Mouse (Mus musculus): ENCODE data around the gene Golph3. TPM values are rescaled to one million over a fixed set of nuclear protein-coding genes. Genes with fewer than 3 reads are reported as not detected.

Gene Golph3
- polyA plus RNA-seq, 1 experiment = 124 TPM

DNA sequence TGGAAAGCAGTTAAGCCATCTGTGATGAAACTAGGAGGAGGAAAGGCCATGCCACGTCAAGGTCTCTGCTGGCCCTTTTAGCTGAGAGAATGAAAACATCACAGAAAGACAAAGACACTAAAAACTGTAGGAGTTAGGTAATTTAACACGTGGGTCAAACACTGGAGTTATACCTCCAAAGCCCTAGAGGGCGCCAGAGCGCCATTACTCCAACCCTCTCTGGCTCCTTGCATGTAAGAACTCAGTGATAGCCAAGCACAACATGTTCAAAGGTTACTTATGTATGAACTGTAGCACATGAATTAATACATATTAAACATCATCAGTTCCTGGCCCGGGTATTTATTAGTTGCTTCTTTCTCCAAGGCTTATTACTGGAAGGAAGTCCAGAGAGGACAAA lies 59.3 kb downstream of the Golph3 start:
- Histone ChIP-seq H3K27me3 (ENCODE audit: control insufficient read depth, insufficient read depth, low read length, poor library complexity, severe bottlenecking) (no peaks in the 10 kb centered on the region), H3K9ac (ENCODE audit: low read depth, poor library complexity, severe bottlenecking) (no peak overlapping the region), H3K4me3 (ENCODE audit: low read depth, low read length) (no peak overlapping the region), H3K36me3 (ENCODE audit: control insufficient read depth, insufficient read depth, low read length, poor library complexity, severe bottlenecking) (no peaks in the 10 kb centered on the region), H3K4me1 (ENCODE audit: control insufficient read depth, insufficient read depth, low read length) (no peaks in the 10 kb centered on the region), H3K9me3 (replicated peaks; ENCODE audit: control insufficient read depth, insufficient read depth, low read length, poor library complexity, severe bottlenecking) (no peaks in the 10 kb centered on the region), H3K27ac (ENCODE audit: insufficient read depth, low read length) (no peak overlapping the region)
- TF ChIP-seq EP300 (IDR thresholded peaks at IDR 0.05; ENCODE audit: insufficient read depth, low read depth, low read length) (no peak), POLR2A (IDR thresholded peaks at IDR 0.05; ENCODE audit: insufficient read depth, low read length) (no peak), CTCF (IDR thresholded peaks at IDR 0.05; ENCODE audit: low read depth, low read length) (peak; percentile 60)

DNA sequence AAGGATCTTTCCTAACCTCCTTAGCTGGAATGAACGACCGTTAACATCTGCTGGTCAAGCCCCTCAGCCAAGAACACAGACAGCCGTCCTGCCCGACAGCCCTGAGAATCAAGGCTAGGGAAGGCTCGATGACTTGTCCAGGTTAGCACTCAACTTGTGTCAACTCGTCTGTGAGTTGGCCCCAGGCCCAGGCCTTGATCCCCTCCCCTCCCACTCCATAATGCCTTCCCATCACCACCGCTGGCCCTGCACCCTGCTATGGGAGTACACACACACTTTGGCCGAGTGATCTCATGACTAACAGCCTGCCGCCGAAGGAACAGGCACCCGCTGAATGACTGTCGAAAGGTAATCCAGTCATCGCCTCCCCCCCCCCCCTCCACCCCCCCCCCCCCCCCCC lies 63.4 kb downstream of the Golph3 start:
- H3K4me3 ChIP-seq (ENCODE audit: low read depth, low read length) = no peak overlapping the region
- no peaks in the 10 kb centered on the region for H3K27me3 ChIP-seq (ENCODE audit: control insufficient read depth, insufficient read depth, low read length, poor library complexity, severe bottlenecking)
- H3K9ac ChIP-seq (ENCODE audit: low read depth, poor library complexity, severe bottlenecking) = no peak overlapping the region
- no peak overlapping the region for H3K27ac ChIP-seq (ENCODE audit: insufficient read depth, low read length)
- H3K9me3 ChIP-seq (replicated peaks; ENCODE audit: control insufficient read depth, insufficient read depth, low read length, poor library complexity, severe bottlenecking) = no peaks in the 10 kb centered on the region
- TF ChIP-seq CTCF (IDR thresholded peaks at IDR 0.05; ENCODE audit: low read depth, low read length) = no peak
- no peak for TF ChIP-seq EP300 (IDR thresholded peaks at IDR 0.05; ENCODE audit: insufficient read depth, low read depth, low read length)
- no peak for TF ChIP-seq POLR2A (IDR thresholded peaks at IDR 0.05; ENCODE audit: insufficient read depth, low read length)
- H3K4me1 ChIP-seq (ENCODE audit: control insufficient read depth, insufficient read depth, low read length) = no peaks in the 10 kb centered on the region
- H3K36me3 ChIP-seq (ENCODE audit: control insufficient read depth, insufficient read depth, low read length, poor library complexity, severe bottlenecking) = no peaks in the 10 kb centered on the region

DNA sequence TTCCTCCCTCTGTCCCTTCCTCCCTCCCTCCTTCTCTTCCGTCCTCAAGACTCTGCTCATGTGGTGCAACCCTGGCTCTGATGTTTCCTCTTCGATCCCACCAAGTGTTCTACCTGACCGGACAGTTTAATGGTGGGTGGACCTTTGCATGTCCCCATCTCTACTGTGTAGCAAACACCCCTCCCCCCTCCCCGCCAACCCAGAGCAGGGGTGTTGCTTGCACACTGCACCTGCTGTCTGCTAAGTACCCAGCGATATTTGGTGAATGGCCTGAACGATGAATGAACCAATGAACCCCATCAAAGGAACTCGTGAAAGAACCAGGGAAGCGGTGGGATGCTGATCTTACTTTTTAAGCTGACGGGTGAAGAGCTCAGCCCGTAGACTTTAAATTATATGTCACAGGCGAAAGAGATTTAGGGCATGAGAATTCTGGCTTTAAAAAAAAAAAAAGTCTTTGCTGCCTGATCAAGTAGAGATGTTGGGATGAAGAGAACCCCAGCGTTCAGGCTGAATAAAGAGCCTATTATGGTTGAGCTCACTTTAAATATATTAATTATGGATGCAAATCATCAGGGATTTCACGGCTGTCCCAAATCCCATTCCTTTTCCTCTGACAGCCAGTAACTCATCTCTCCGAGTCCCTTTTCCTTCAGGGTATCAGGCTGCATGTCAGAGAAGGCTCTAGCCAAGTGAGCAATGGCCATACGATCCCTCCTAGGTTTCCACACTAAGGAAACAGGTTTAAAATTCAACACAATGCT lies 67.7 kb downstream of the Golph3 start:
- Histone ChIP-seq H3K4me3 (ENCODE audit: low read depth, low read length) (no peak overlapping the region), H3K27ac (ENCODE audit: insufficient read depth, low read length) (no peak overlapping the region), H3K4me1 (ENCODE audit: control insufficient read depth, insufficient read depth, low read length) (no peaks in the 10 kb centered on the region), H3K9ac (ENCODE audit: low read depth, poor library complexity, severe bottlenecking) (no peak overlapping the region), H3K27me3 (ENCODE audit: control insufficient read depth, insufficient read depth, low read length, poor library complexity, severe bottlenecking) (no peaks in the 10 kb centered on the region), H3K9me3 (replicated peaks; ENCODE audit: control insufficient read depth, insufficient read depth, low read length, poor library complexity, severe bottlenecking) (no peaks in the 10 kb centered on the region), H3K36me3 (ENCODE audit: control insufficient read depth, insufficient read depth, low read length, poor library complexity, severe bottlenecking) (no peaks in the 10 kb centered on the region)
- no peak for TF ChIP-seq POLR2A (IDR thresholded peaks at IDR 0.05; ENCODE audit: insufficient read depth, low read length)
- TF ChIP-seq CTCF (IDR thresholded peaks at IDR 0.05; ENCODE audit: low read depth, low read length) = no peak
- TF ChIP-seq EP300 (IDR thresholded peaks at IDR 0.05; ENCODE audit: insufficient read depth, low read depth, low read length) = no peak

DNA sequence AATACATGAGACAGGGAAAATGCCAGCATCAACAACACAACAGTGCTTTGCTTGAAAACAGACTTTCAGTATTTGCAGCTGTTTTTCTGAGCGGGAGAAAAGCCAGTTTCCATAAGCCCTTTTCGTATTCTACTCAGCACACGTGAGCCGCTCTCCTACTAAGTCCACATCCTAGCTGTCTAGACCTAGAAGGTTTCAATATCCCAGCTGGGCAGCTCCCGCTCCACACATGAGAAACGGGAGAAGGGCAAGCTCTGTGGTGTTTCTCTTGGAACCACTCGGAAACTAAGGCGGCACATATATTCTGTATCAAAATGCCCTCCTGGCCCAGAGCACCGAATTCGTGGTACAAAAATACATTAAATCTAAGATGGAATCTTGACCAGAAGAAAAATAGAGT lies 73.5 kb downstream of the Golph3 start:
- Histone ChIP-seq H3K4me3 (ENCODE audit: low read depth, low read length) (no peak overlapping the region), H3K9me3 (replicated peaks; ENCODE audit: control insufficient read depth, insufficient read depth, low read length, poor library complexity, severe bottlenecking) (no peaks in the 10 kb centered on the region), H3K27ac (ENCODE audit: insufficient read depth, low read length) (no peak overlapping the region), H3K4me1 (ENCODE audit: control insufficient read depth, insufficient read depth, low read length) (no peaks in the 10 kb centered on the region), H3K36me3 (ENCODE audit: control insufficient read depth, insufficient read depth, low read length, poor library complexity, severe bottlenecking) (no peaks in the 10 kb centered on the region), H3K9ac (ENCODE audit: low read depth, poor library complexity, severe bottlenecking) (no peak overlapping the region), H3K27me3 (ENCODE audit: control insufficient read depth, insufficient read depth, low read length, poor library complexity, severe bottlenecking) (no peaks in the 10 kb centered on the region)
- TF ChIP-seq CTCF (IDR thresholded peaks at IDR 0.05; ENCODE audit: low read depth, low read length) = no peak
- TF ChIP-seq EP300 (IDR thresholded peaks at IDR 0.05; ENCODE audit: insufficient read depth, low read depth, low read length) = no peak

DNA sequence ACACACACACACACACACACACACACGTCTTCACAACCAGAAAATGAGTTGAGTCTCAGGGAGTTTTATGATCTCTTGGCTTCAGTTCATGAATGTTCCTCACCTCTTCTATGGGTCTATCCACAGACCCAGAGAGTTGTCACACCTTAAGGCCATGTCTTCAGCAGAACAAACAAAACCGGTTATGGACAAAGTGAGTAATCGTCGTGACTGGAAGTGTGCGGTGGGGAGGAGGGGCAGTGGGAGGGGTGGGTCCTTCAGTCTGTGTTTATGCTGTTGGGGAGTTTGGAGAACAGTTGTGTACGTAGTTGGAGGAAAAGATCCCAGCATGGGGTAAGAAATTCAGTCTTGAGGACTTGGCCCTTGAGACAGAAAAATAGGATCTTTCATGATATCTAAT lies 75.8 kb downstream of the Golph3 start:
- Histone ChIP-seq H3K27me3 (ENCODE audit: control insufficient read depth, insufficient read depth, low read length, poor library complexity, severe bottlenecking) (no peaks in the 10 kb centered on the region), H3K4me1 (ENCODE audit: control insufficient read depth, insufficient read depth, low read length) (no peaks in the 10 kb centered on the region), H3K36me3 (ENCODE audit: control insufficient read depth, insufficient read depth, low read length, poor library complexity, severe bottlenecking) (no peaks in the 10 kb centered on the region), H3K27ac (ENCODE audit: insufficient read depth, low read length) (no peak overlapping the region), H3K9me3 (replicated peaks; ENCODE audit: control insufficient read depth, insufficient read depth, low read length, poor library complexity, severe bottlenecking) (no peaks in the 10 kb centered on the region), H3K4me3 (ENCODE audit: low read depth, low read length) (no peak overlapping the region), H3K9ac (ENCODE audit: low read depth, poor library complexity, severe bottlenecking) (no peak overlapping the region)
- no peak for TF ChIP-seq POLR2A (IDR thresholded peaks at IDR 0.05; ENCODE audit: insufficient read depth, low read length)
- TF ChIP-seq CTCF (IDR thresholded peaks at IDR 0.05; ENCODE audit: low read depth, low read length) = no peak
- no peak for TF ChIP-seq EP300 (IDR thresholded peaks at IDR 0.05; ENCODE audit: insufficient read depth, low read depth, low read length)

Other genes with a start within 250 kb of the Golph3 start
- 124 and 177 TPM in 2 replicates for gene Zfr, start 203.6 kb upstream of the Golph3 start, polyA plus RNA-seq (2011; ENCODE audit: insufficient read depth, insufficient read length, low read depth, missing spikeins)
- gene Mtmr12, start 116.4 kb upstream of the Golph3 start, polyA plus RNA-seq (2011; ENCODE audit: insufficient read depth, insufficient read length, low read depth, missing spikeins) = 29.8 and 32.0 TPM in 2 replicates
- gene 1810049J17Rik, start 449 bp downstream of the Golph3 start, polyA plus RNA-seq (2011; ENCODE audit: insufficient read depth, insufficient read length, low read depth, missing spikeins) = not detected in 2 replicates

All from ES-Bruce4 (cell line).